Mouse (Mus musculus): ENCODE data around the gene Foxc1. TPM values are rescaled to one million over a fixed set of nuclear protein-coding genes. Genes with fewer than 3 reads are reported as not detected.

Gene Foxc1
- total and polyA plus RNA-seq, 3 experiments: 0.01 TPM; not detected in 2

GRCm38 (mm10) chr13:31827160-31827559 is 20.7 kb downstream of the Foxc1 start:
- Histone ChIP-seq H3K9ac (ENCODE audit: control insufficient read depth, low read depth, low read length, poor library complexity, severe bottlenecking) (no peak overlapping the region), H3K36me3 (ENCODE audit: control insufficient read depth in 1 of 2, insufficient read depth in 2 of 2, low read length in 2 of 2) (no peaks in the 10 kb centered on the region), H3K27ac (ENCODE audit: control insufficient read depth, low read depth, low read length) (no peak overlapping the region), H3K79me2 (ENCODE audit: control insufficient read depth, insufficient read depth, low read length, poor library complexity) (no peaks in the 10 kb centered on the region), H3K9me3 (replicated peaks; ENCODE audit: insufficient read depth, low read length) (no peaks in the 10 kb centered on the region), H3K4me3 (ENCODE audit: control insufficient read depth in 1 of 2, insufficient read depth in 1 of 2, low read depth in 2 of 2, low read length in 2 of 2) (no peak overlapping the region), H3K27me3 (ENCODE audit: control insufficient read depth in 1 of 2, insufficient read depth in 2 of 2, low read length in 2 of 2) (no peaks in the 10 kb centered on the region), H3K4me1 (ENCODE audit: control insufficient read depth in 1 of 2, insufficient read depth in 2 of 2, low read length in 2 of 2) (no peaks in the 10 kb centered on the region)
- TF ChIP-seq ZKSCAN1 (IDR thresholded peaks at IDR 0.05; ENCODE audit: low read depth, low read length) (no peak), POLR2A (IDR thresholded peaks at IDR 0.05; ENCODE audit: control insufficient read depth in 1 of 2, insufficient read depth in 1 of 2, low read depth in 1 of 2, low read length in 2 of 2, poor library complexity in 1 of 2) (no peak), GATA1 (IDR thresholded peaks at IDR 0.05; ENCODE audit: low read depth, low read length) (no peak), GABPA (IDR thresholded peaks at IDR 0.05; ENCODE audit: low read depth, low read length) (no peak), BHLHE40 (IDR thresholded peaks at IDR 0.05; ENCODE audit: borderline replicate concordance, low read depth, low read length) (no peak), E2F4 (IDR thresholded peaks at IDR 0.05; ENCODE audit: borderline replicate concordance, low read depth, low read length) (no peak), MXI1 (IDR thresholded peaks at IDR 0.05; ENCODE audit: low read depth, low read length) (no peak), RCOR1 (IDR thresholded peaks at IDR 0.05; ENCODE audit: low read depth, low read length) (no peak), UBTF (IDR thresholded peaks at IDR 0.05; ENCODE audit: borderline replicate concordance, insufficient read depth, low read depth, low read length) (no peak), JUND (IDR thresholded peaks at IDR 0.05; ENCODE audit: low read depth, low read length) (no peak), USF1 (IDR thresholded peaks at IDR 0.05; ENCODE audit: low read depth, low read length) (no peak), MYB (IDR thresholded peaks at IDR 0.05; ENCODE audit: low read depth, low read length) (no peak), TBP (IDR thresholded peaks at IDR 0.05; ENCODE audit: low read depth, low read length) (no peak)
- DNase-seq (ENCODE audit: low read depth, low spot score): no peak

GRCm38 (mm10) chr13:31827820-31828332 is 21.4 kb downstream of the Foxc1 start:
- Histone ChIP-seq H3K79me2 (ENCODE audit: control insufficient read depth, insufficient read depth, low read length, poor library complexity) (no peaks in the 10 kb centered on the region), H3K4me3 (ENCODE audit: control insufficient read depth in 1 of 2, insufficient read depth in 1 of 2, low read depth in 2 of 2, low read length in 2 of 2) (no peak overlapping the region), H3K27ac (ENCODE audit: control insufficient read depth, low read depth, low read length) (no peak overlapping the region), H3K36me3 (ENCODE audit: control insufficient read depth in 1 of 2, insufficient read depth in 2 of 2, low read length in 2 of 2) (no peaks in the 10 kb centered on the region), H3K9me3 (replicated peaks; ENCODE audit: insufficient read depth, low read length) (no peaks in the 10 kb centered on the region), H3K4me1 (ENCODE audit: control insufficient read depth in 1 of 2, insufficient read depth in 2 of 2, low read length in 2 of 2) (no peaks in the 10 kb centered on the region), H3K9ac (ENCODE audit: control insufficient read depth, low read depth, low read length, poor library complexity, severe bottlenecking) (no peak overlapping the region), H3K27me3 (ENCODE audit: control insufficient read depth in 1 of 2, insufficient read depth in 2 of 2, low read length in 2 of 2) (no peaks in the 10 kb centered on the region)
- TF ChIP-seq CHD2 (IDR thresholded peaks at IDR 0.05; ENCODE audit: low read length) (no peak), MAFK (IDR thresholded peaks at IDR 0.05; ENCODE audit: borderline replicate concordance, low read depth, low read length) (no peak), POLR2AphosphoS2 (IDR thresholded peaks at IDR 0.05; ENCODE audit: low read length) (no peak), ZNF384 (IDR thresholded peaks at IDR 0.05; ENCODE audit: low read depth, low read length) (no peak), MYB (IDR thresholded peaks at IDR 0.05; ENCODE audit: low read depth, low read length) (no peak), GABPA (IDR thresholded peaks at IDR 0.05; ENCODE audit: low read depth, low read length) (no peak), SIN3A (IDR thresholded peaks at IDR 0.05; ENCODE audit: low read length) (no peak), NELFE (IDR thresholded peaks at IDR 0.05; ENCODE audit: low read depth, low read length) (no peak), MAZ (IDR thresholded peaks at IDR 0.05; ENCODE audit: low read depth, low read length) (no peak), NRF1 (IDR thresholded peaks at IDR 0.05; ENCODE audit: insufficient read depth, low read depth, low read length, poor library complexity, severe bottlenecking) (no peak), CTCF (IDR thresholded peaks at IDR 0.05 in 2 of 3, conservative IDR thresholded peaks at IDR 0.05 in 1 of 3; ENCODE audit: control insufficient read depth in 1 of 3, insufficient read depth in 1 of 3, low read depth in 2 of 3, low read length in 3 of 3, poor library complexity in 1 of 3, severe bottlenecking in 1 of 3) (no peak), POLR2AphosphoS5 (IDR thresholded peaks at IDR 0.05; ENCODE audit: borderline replicate concordance, low read depth, low read length) (no peak), ELF1 (IDR thresholded peaks at IDR 0.05; ENCODE audit: low read depth, low read length) (no peak), RCOR1 (IDR thresholded peaks at IDR 0.05; ENCODE audit: low read depth, low read length) (no peak), TBP (IDR thresholded peaks at IDR 0.05; ENCODE audit: low read depth, low read length) (no peak), E2F4 (IDR thresholded peaks at IDR 0.05; ENCODE audit: borderline replicate concordance, low read depth, low read length) (no peak)
- DNase-seq (ENCODE audit: low read depth, low spot score): no peak
